Mouse (Mus musculus): ENCODE measurements around the gene C1qbp. TPM values are rescaled to one million over a fixed set of nuclear protein-coding genes. Genes with fewer than 3 reads are reported as not detected.

C1qbp gene
- polyA plus RNA-seq, 1 experiment from 2014 or later = 180 TPM

Other genes with a start within 250 kb of the C1qbp start
- gene Zfp3, start 218.8 kb downstream of the C1qbp start, polyA plus RNA-seq (2014; fragmentation: Nextera tagmentation; extraction: Ambion mirVana) = 14.9 and 16.2 TPM in 2 replicates
- gene Scimp, start 170.4 kb downstream of the C1qbp start, polyA plus RNA-seq (2014; fragmentation: Nextera tagmentation; extraction: Ambion mirVana) = not detected in 2 replicates
- 50.3 and 62.7 TPM in 2 replicates for gene Rabep1, start 138.2 kb downstream of the C1qbp start, polyA plus RNA-seq (2014; fragmentation: Nextera tagmentation; extraction: Ambion mirVana)
- 156 and 160 TPM in 2 replicates for gene Nup88, start 13.1 kb downstream of the C1qbp start, polyA plus RNA-seq (2014; fragmentation: Nextera tagmentation; extraction: Ambion mirVana)
- gene Rpain, start 12.8 kb downstream of the C1qbp start, polyA plus RNA-seq (2014; fragmentation: Nextera tagmentation; extraction: Ambion mirVana) = 81.1 and 83.8 TPM in 2 replicates
- gene Dhx33, start 21.4 kb upstream of the C1qbp start, polyA plus RNA-seq (2014; fragmentation: Nextera tagmentation; extraction: Ambion mirVana) = 11.9 and 15.3 TPM in 2 replicates
- gene Mis12, start 36.6 kb upstream of the C1qbp start, polyA plus RNA-seq (2014; fragmentation: Nextera tagmentation; extraction: Ambion mirVana) = 25.8 and 27.1 TPM in 2 replicates
- gene Derl2, start 36.8 kb upstream of the C1qbp start, polyA plus RNA-seq (2014; fragmentation: Nextera tagmentation; extraction: Ambion mirVana) = 28.8 and 34.4 TPM in 2 replicates
- gene 6330403K07Rik, start 50.5 kb upstream of the C1qbp start, polyA plus RNA-seq (2014; fragmentation: Nextera tagmentation; extraction: Ambion mirVana) = 336 and 342 TPM in 2 replicates
- gene Nlrp1a, start 161.7 kb upstream of the C1qbp start, polyA plus RNA-seq (2014; fragmentation: Nextera tagmentation; extraction: Ambion mirVana) = not detected in 2 replicates
- not detected in 2 replicates for gene Nlrp1b, start 247.7 kb upstream of the C1qbp start, polyA plus RNA-seq (2014; fragmentation: Nextera tagmentation; extraction: Ambion mirVana)